Mouse (Mus musculus) E14TG2a.4 (cell line): ENCODE measurements around the gene Btnl6.
A peak's percentile ranks its signal among the peaks of the same experiment; 100 is the strongest.
"Not testable (repeated sequence)": the region's sequence is repeated elsewhere in the genome, so short reads cannot be mapped to it uniquely, and the experiment has no call there.

ENCODE experiments used
- H3K27me3 ChIP-seq: 2 replicates; pipeline ENCODE4 v1.6.1; 2014; ENCODE audit warnings: low read length, control low read depth; ENCODE audit not compliant: insufficient read depth
- H3K36me3 ChIP-seq: 2 replicates; pipeline ENCODE4 v1.6.1; 2014; ENCODE audit warnings: low read length, control low read depth; ENCODE audit not compliant: insufficient read depth
- H3K4me1 ChIP-seq: replicated peaks from 2 replicates; pipeline ENCODE4 v1.6.1; 2014; ENCODE audit warnings: low read depth, low read length, control low read depth
- H3K4me3 ChIP-seq: replicated peaks from 2 replicates; pipeline ENCODE4 v1.5.1; 2014; ENCODE audit warnings: mild to moderate bottlenecking, low read length
- H3K9me3 ChIP-seq: 2 replicates; pipeline ENCODE4 v1.6.1; 2014; ENCODE audit warnings: low read length, control low read depth
- CTCF ChIP-seq: conservative IDR thresholded peaks from 2 replicates; pipeline ENCODE4 v1.5.1; 2014; ENCODE audit warnings: low read length
- NANOG ChIP-seq: IDR thresholded peaks from 2 replicates; pipeline ENCODE4 v1.6.1; 2014; ENCODE audit warnings: borderline replicate concordance, low read length, mixed read lengths
- POU5F1 ChIP-seq: IDR thresholded peaks from 2 replicates; pipeline ENCODE4 v1.6.1; 2014; ENCODE audit warnings: low read length, borderline replicate concordance

The Btnl6 gene

GRCm38 (mm10) chr17:34557411-34557810 lies 40.3 kb upstream of the Btnl6 start:
- peaks cover 11% of the 10 kb centered on the region for H3K27me3 ChIP-seq
- H3K36me3 ChIP-seq, result no peaks in the 10 kb centered on the region
- H3K4me3 ChIP-seq, result no peak overlapping the region
- TF ChIP-seq CTCF (no peak), NANOG (no peak), POU5F1 (no peak)
- H3K4me1 ChIP-seq, result peaks cover 37% of the 10 kb centered on the region
- no peaks in the 10 kb centered on the region for H3K9me3 ChIP-seq

GRCm38 (mm10) chr17:34556406-34556805 lies 39.3 kb upstream of the Btnl6 start:
- peaks cover 28% of the 10 kb centered on the region for H3K4me1 ChIP-seq

GRCm38 (mm10) chr17:34555483-34555882 lies 38.3 kb upstream of the Btnl6 start:
- Histone ChIP-seq H3K36me3 (no peaks in the 10 kb centered on the region), H3K9me3 (no peaks in the 10 kb centered on the region), H3K4me3 (no peak overlapping the region), H3K4me1 (peaks cover 20% of the 10 kb centered on the region), H3K27me3 (peaks cover 13% of the 10 kb centered on the region)
- peak; percentile 67 for TF ChIP-seq CTCF
- no peak for TF ChIP-seq POU5F1

More at GRCm38 (mm10) chr17:34556406-34556805, 39.3 kb upstream of the Btnl6 start:
- Histone ChIP-seq H3K4me3 (no peak overlapping the region), H3K9me3 (no peaks in the 10 kb centered on the region), H3K27me3 (peaks cover 13% of the 10 kb centered on the region), H3K36me3 (no peaks in the 10 kb centered on the region)
- TF ChIP-seq NANOG, result no peak
- TF ChIP-seq CTCF, result no peak
- TF ChIP-seq POU5F1, result no peak

GRCm38 (mm10) chr17:34549843-34550242 lies 32.7 kb upstream of the Btnl6 start:
- H3K36me3 ChIP-seq, result peaks cover 22% of the 10 kb centered on the region
- peaks cover 5% of the 10 kb centered on the region for H3K9me3 ChIP-seq
- no peak overlapping the region for H3K4me3 ChIP-seq
- TF ChIP-seq POU5F1 (no peak), NANOG (no peak), CTCF (no peak)
- peaks cover 6% of the 10 kb centered on the region; the same call in 1 of the 2 replicates for H3K27me3 ChIP-seq
- H3K4me1 ChIP-seq, result peaks cover 9% of the 10 kb centered on the region; the same call in 1 of the 2 replicates

GRCm38 (mm10) chr17:34549156-34549555 lies 32.0 kb upstream of the Btnl6 start:
- H3K36me3 ChIP-seq, result peaks cover 22% of the 10 kb centered on the region
- H3K4me3 ChIP-seq, result no peak overlapping the region
- H3K9me3 ChIP-seq, result peaks cover 5% of the 10 kb centered on the region
- TF ChIP-seq NANOG (no peak), POU5F1 (no peak), CTCF (no peak)
- peaks cover 9% of the 10 kb centered on the region; the same call in 1 of the 2 replicates for H3K4me1 ChIP-seq
- H3K27me3 ChIP-seq, result peaks cover 6% of the 10 kb centered on the region; the same call in 1 of the 2 replicates

- peaks cover 5% of the 10 kb centered on the region for H3K9me3 ChIP-seq
- peaks cover 22% of the 10 kb centered on the region for H3K36me3 ChIP-seq
- TF ChIP-seq CTCF (no peak), NANOG (no peak), POU5F1 (no peak)
- H3K27me3 ChIP-seq, result 0 out of 2 replicates have a peak, but pooled peaks cover 2% of the 10 kb centered on the region
- no peak overlapping the region for H3K4me3 ChIP-seq
- peaks cover 16% of the 10 kb centered on the region; the same call in 1 of the 2 replicates for H3K4me1 ChIP-seq
Observed at GRCm38 (mm10) chr17:34547601-34548000, 30.4 kb upstream of the Btnl6 start.

GRCm38 (mm10) chr17:34546797-34547196 lies 29.6 kb upstream of the Btnl6 start:
- TF ChIP-seq NANOG (no peak), POU5F1 (no peak), CTCF (no peak)
- Histone ChIP-seq H3K36me3 (peaks cover 23% of the 10 kb centered on the region), H3K27me3 (no peaks in the 10 kb centered on the region), H3K4me1 (peaks cover 20% of the 10 kb centered on the region; the same call in 1 of the 2 replicates), H3K9me3 (peaks cover 5% of the 10 kb centered on the region), H3K4me3 (no peak overlapping the region)

GRCm38 (mm10) chr17:34543567-34543966 lies 26.4 kb upstream of the Btnl6 start:
- not testable (repeated sequence) for H3K27me3 ChIP-seq
- peaks cover 25% of the 10 kb centered on the region; the same call in 1 of the 2 replicates for H3K4me1 ChIP-seq

GRCm38 (mm10) chr17:34532671-34533070 lies 15.5 kb upstream of the Btnl6 start:
- Histone ChIP-seq H3K4me3 (no peak overlapping the region), H3K27me3 (no peaks in the 10 kb centered on the region), H3K4me1 (no peaks in the 10 kb centered on the region; the same call in 1 of the 2 replicates), H3K36me3 (peaks cover 21% of the 10 kb centered on the region), H3K9me3 (peaks cover 25% of the 10 kb centered on the region)
- no peak for TF ChIP-seq CTCF
- no peak for TF ChIP-seq POU5F1
- no peak for TF ChIP-seq NANOG

More at GRCm38 (mm10) chr17:34543567-34543966, 26.4 kb upstream of the Btnl6 start:
- peak overlapping the region; percentile 61 for H3K4me3 ChIP-seq
- H3K9me3 ChIP-seq, result not testable (repeated sequence)
- H3K36me3 ChIP-seq, result peaks cover 32% of the 10 kb centered on the region
